Mouse (Mus musculus): ENCODE data around the gene Hpcal1. TPM values are rescaled to one million over a fixed set of nuclear protein-coding genes. Genes with fewer than 3 reads are reported as not detected.

Hpcal1 gene
- polyA plus RNA-seq (2014; fragmentation: Nextera tagmentation; extraction: Ambion mirVana), result 57.1 and 57.7 TPM in 2 replicates

DNA sequence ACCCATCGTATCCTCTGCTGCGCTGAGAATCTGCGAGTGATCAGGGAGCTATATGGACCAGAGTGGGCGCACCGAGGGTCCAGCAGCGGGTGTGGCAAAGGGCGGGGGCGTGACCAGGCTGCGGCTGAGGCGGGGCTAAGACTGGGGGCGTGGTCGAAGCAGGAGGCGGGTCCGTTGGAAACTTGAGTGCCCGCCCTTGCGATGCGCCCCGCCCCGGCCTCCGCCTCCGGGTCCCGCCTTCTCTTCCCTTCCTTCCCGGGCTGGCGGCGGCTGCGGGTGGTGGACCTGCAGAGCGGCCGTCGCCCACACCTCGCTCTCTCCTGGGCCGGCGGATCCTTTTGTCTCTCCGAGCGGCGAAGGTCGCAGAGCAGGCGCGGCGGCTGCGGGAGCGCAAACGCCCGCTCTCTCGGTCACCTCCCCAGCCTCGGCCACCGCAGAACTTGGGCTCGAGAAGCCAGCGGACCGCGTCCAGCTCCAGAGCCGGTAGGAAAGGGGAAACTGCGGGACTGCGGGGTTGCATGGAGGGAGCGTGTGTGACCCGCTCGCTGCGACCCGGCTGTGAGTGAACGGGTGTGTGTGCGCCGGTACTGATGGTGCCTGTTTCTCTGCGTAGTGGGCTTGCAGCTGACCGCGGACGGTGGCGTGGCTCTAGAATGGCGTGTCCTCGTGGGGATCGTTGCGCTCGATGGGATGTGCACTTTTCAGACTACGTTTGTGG is at the start of gene Hpcal1:
Hpcal1 (plus strand) TSS at position 293 of the 718 bp plus-strand sequence.
- H3K27me3 ChIP-seq (replicated peaks; ENCODE audit: control insufficient read depth, insufficient read depth, low read length), result no peaks in the 10 kb centered on the region
- H3K9me3 ChIP-seq (ENCODE audit: control insufficient read depth, low read length), result no peaks in the 10 kb centered on the region
- peak within 1 kb of the TSS; percentile 82 for H3K4me3 ChIP-seq (ENCODE audit: low read depth, low read length)
- peak within 1 kb of the TSS; percentile 94 for H3K4me2 ChIP-seq (ENCODE audit: low read depth, low read length)
- DNase-seq (ENCODE audit: low spot score), result peak; percentile 94
- ATAC-seq (ENCODE audit: low read depth), result peak; percentile 90
- H3K9ac ChIP-seq (ENCODE audit: low read depth, low read length), result peak within 1 kb of the TSS; percentile 81
- under 1% methylated on average over 32 of the region's 72 CpGs for WGBS
- H3K4me1 ChIP-seq (ENCODE audit: control insufficient read depth, insufficient read depth, low read length), result peaks cover 34% of the 10 kb centered on the region
- H3K27ac ChIP-seq (replicated peaks; ENCODE audit: low read depth, low read length), result peak within 1 kb of the TSS; percentile 76
- H3K36me3 ChIP-seq (ENCODE audit: control insufficient read depth, insufficient read depth, low read length), result no peaks in the 10 kb centered on the region

DNA sequence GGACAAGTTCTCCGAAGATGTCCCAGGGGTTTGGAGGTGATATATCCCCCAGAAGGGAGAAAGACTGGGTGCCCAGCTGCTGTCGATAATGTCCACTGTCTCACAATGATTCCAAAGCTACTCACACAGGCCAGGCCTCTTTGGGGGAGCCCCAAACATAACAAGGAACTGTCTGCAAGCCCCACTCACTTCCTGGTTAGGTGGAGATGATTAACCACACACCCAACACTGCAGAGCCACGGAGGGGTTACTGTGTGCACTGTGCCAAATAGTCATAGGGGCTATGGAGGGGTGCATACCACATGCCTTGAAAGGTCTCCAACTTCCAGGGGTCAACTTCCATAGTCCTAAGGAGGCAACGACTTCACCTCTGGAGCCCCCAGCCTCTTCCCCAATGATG is 49.4 kb upstream of the Hpcal1 start:
- WGBS, result 80% methylated on average over 4 of the region's 4 CpGs
- Histone ChIP-seq H3K4me2 (ENCODE audit: low read depth, low read length) (no peak overlapping the region), H3K4me1 (ENCODE audit: control insufficient read depth, insufficient read depth, low read length) (no peaks in the 10 kb centered on the region)

DNA sequence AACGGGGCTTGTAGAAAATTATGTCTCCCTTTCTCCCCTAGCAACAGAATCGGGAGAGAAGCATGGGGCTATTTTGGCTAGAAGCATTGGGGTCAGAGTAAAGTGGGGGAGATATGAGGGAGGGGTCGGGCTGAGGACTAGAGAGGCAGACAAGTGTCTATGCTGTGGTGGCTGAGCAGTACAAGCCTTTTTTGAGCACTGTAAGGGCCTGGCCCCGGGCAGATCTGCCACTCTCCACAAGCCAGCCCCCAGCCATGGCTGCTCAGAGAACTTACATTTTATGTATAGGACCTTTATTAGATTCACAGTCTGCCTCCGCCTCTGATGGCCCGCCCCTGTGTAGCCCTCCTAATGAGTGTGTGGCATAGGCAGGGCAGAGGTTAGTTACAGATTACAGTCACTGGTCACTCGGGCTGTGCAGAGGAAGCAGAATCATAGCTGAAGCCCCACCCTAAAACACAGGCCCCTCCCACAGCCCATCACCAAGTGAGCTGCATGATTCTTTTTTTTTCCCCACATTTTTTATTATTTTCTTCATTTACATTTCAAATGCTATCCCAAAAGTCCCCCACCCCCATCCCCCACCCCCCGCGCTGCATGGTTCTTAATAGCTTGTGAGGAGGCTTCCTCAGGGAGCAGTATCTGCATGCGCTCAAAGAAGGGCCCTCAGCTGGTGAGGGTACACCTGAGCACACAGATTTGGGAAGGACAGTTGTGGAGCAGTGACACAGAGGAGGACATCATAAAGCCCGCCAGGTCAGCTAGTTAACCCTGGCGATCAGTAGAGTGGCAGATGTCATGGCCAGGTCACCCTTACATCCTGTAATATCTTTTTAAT is 46.1 kb upstream of the Hpcal1 start:
- Histone ChIP-seq H3K36me3 (ENCODE audit: control insufficient read depth, insufficient read depth, low read length) (no peaks in the 10 kb centered on the region), H3K27me3 (replicated peaks; ENCODE audit: control insufficient read depth, insufficient read depth, low read length) (no peaks in the 10 kb centered on the region), H3K27ac (replicated peaks; ENCODE audit: low read depth, low read length) (no peak overlapping the region), H3K9me3 (ENCODE audit: control insufficient read depth, low read length) (no peaks in the 10 kb centered on the region), H3K4me3 (ENCODE audit: low read depth, low read length) (no peak overlapping the region), H3K4me2 (ENCODE audit: low read depth, low read length) (no peak overlapping the region), H3K4me1 (ENCODE audit: control insufficient read depth, insufficient read depth, low read length) (no peaks in the 10 kb centered on the region), H3K9ac (ENCODE audit: low read depth, low read length) (no peak overlapping the region)
- ATAC-seq (ENCODE audit: low read depth) (no peak; the same call in 1 of the 2 replicates), DNase-seq (ENCODE audit: low spot score) (no peak)
- WGBS, result 76% methylated on average over 12 of the region's 12 CpGs

More for the DNA sequence above, 49.4 kb upstream of the Hpcal1 start:
- H3K36me3 ChIP-seq (ENCODE audit: control insufficient read depth, insufficient read depth, low read length), result no peaks in the 10 kb centered on the region
- no peak for DNase-seq (ENCODE audit: low spot score)
- ATAC-seq (ENCODE audit: low read depth), result no peak
- H3K27ac ChIP-seq (replicated peaks; ENCODE audit: low read depth, low read length), result no peak overlapping the region
- no peaks in the 10 kb centered on the region for H3K27me3 ChIP-seq (replicated peaks; ENCODE audit: control insufficient read depth, insufficient read depth, low read length)
- no peak overlapping the region for H3K4me3 ChIP-seq (ENCODE audit: low read depth, low read length)
- H3K9me3 ChIP-seq (ENCODE audit: control insufficient read depth, low read length), result no peaks in the 10 kb centered on the region
- no peak overlapping the region for H3K9ac ChIP-seq (ENCODE audit: low read depth, low read length)

DNA sequence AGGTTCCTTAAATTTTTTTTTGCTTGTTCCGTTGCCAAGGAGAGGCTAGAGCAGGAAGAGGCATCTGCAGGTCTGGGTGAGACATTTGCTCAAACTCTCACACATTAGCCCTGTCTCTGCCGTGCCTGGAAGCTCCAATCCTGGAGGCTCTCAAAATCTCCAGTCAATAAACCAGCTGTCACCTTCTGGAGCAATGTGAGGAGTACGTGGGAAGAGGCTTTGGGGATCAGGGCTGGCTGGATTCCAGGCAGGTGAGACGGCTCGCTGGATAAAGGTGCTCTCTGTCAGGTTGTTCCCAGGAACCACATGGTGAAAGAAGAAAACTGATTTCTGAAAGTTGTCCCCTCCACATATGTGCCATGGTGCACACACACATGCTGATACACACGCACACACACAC is 44.2 kb upstream of the Hpcal1 start:
- no peak overlapping the region for H3K4me2 ChIP-seq (ENCODE audit: low read depth, low read length)
- no peaks in the 10 kb centered on the region for H3K36me3 ChIP-seq (ENCODE audit: control insufficient read depth, insufficient read depth, low read length)
- ATAC-seq (ENCODE audit: low read depth), result no peak
- H3K27me3 ChIP-seq (replicated peaks; ENCODE audit: control insufficient read depth, insufficient read depth, low read length), result no peaks in the 10 kb centered on the region
- no peak overlapping the region for H3K9ac ChIP-seq (ENCODE audit: low read depth, low read length)
- DNase-seq (ENCODE audit: low spot score), result no peak
- WGBS, result 57% methylated on average over 6 of the region's 6 CpGs
- H3K9me3 ChIP-seq (ENCODE audit: control insufficient read depth, low read length), result no peaks in the 10 kb centered on the region
- no peaks in the 10 kb centered on the region for H3K4me1 ChIP-seq (ENCODE audit: control insufficient read depth, insufficient read depth, low read length)
- no peak overlapping the region for H3K4me3 ChIP-seq (ENCODE audit: low read depth, low read length)
- H3K27ac ChIP-seq (replicated peaks; ENCODE audit: low read depth, low read length), result no peak overlapping the region

DNA sequence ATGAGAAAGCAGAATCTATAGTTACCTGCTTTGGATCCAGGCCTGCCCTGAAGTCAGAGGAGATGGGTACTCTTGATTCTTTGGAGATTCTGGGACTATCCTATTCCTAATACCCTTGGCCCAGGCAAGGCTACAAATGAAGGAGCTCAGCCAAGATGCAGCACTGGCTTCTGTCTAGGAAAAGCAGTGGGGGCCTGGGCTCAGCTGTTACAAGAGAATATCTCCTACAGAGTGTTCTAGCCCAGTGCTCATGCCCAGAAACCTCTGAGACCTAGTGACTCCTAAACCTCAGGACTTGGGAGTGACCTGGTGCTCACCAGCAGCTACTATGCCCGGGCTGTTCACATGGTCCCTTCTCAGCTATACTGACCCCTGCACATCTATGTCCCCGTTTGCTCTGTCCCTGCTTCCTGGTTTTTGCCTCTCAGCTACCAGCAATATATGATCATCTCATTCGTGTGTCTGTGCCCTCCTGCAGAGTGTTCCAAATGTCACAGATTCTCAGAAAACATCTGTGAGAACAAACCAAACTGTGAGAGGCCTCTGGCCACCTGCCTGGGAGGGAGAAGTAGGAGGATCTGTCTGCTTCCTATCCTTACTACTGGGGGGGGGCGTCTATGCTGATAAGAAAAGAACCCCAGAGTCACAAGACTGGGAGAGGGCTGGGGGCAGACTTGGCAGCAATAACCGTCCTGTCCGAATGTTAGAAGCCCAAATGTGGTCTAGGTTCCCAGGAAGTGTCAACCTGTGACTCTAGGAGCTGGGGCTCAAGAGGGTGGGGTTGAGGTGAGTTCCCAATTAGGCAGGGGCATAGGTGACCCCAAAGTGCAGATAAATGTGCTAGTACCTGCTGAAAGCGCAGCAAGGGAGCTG is 39.2 kb upstream of the Hpcal1 start:
- H3K27ac ChIP-seq (replicated peaks; ENCODE audit: low read depth, low read length), result no peak overlapping the region
- 70% methylated on average over 7 of the region's 7 CpGs for WGBS
- DNase-seq (ENCODE audit: low spot score), result no peak
- H3K36me3 ChIP-seq (ENCODE audit: control insufficient read depth, insufficient read depth, low read length), result no peaks in the 10 kb centered on the region
- 0 out of 2 replicates have a peak, but pooled peaks cover 3% of the 10 kb centered on the region for H3K9me3 ChIP-seq (ENCODE audit: control insufficient read depth, low read length)
- no peak overlapping the region for H3K9ac ChIP-seq (ENCODE audit: low read depth, low read length)
- no peak overlapping the region for H3K4me2 ChIP-seq (ENCODE audit: low read depth, low read length)
- no peak overlapping the region for H3K4me3 ChIP-seq (ENCODE audit: low read depth, low read length)
- no peaks in the 10 kb centered on the region for H3K27me3 ChIP-seq (replicated peaks; ENCODE audit: control insufficient read depth, insufficient read depth, low read length)
- ATAC-seq (ENCODE audit: low read depth), result no peak
- no peaks in the 10 kb centered on the region for H3K4me1 ChIP-seq (ENCODE audit: control insufficient read depth, insufficient read depth, low read length)

DNA sequence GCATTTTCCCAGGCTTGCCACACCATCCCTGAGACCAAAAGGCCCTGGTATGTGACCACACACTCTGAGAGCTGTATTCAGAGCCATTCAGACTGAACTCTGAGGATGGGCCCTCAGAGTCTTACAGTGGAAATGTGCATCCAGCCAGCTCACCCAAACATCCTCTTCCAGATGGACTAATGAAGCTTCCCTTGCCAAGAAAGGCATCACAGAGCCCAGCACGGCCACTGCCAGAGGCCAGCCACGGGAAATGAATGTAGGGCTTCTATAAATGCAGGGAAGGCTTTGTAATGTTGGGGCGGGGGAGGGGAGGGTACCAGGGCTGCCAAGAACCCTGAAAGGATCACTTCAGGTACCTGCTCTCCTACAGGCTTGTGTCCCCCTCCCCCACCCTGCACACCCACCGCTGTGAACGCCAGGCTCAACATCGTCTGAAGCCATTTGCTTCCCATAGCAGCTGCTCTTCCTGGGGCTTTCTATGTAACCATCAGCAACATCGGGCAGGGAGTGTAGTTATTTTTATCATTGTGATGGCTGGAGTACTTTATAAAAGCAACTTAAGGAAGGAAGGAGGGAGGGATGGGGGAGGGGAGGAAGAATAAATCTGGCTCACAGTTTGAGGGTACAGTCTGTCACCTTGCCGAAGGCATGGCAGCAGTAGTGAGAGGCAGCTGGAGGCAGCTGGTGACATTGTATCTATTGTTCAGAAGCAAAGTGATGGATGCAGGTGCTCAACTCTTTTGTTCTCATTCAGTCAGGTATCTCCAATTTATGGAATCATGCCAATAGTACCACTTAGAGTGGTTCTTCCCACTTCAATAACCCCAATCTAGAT is 38.2 kb upstream of the Hpcal1 start:
- Histone ChIP-seq H3K4me2 (ENCODE audit: low read depth, low read length) (no peak overlapping the region), H3K27me3 (replicated peaks; ENCODE audit: control insufficient read depth, insufficient read depth, low read length) (no peaks in the 10 kb centered on the region), H3K9ac (ENCODE audit: low read depth, low read length) (no peak overlapping the region), H3K36me3 (ENCODE audit: control insufficient read depth, insufficient read depth, low read length) (no peaks in the 10 kb centered on the region), H3K4me3 (ENCODE audit: low read depth, low read length) (no peak overlapping the region), H3K4me1 (ENCODE audit: control insufficient read depth, insufficient read depth, low read length) (no peaks in the 10 kb centered on the region), H3K9me3 (ENCODE audit: control insufficient read depth, low read length) (0 out of 2 replicates have a peak, but pooled peaks cover 6% of the 10 kb centered on the region), H3K27ac (replicated peaks; ENCODE audit: low read depth, low read length) (no peak overlapping the region)
- WGBS, result 48% methylated on average over 8 of the region's 8 CpGs
- no peak for ATAC-seq (ENCODE audit: low read depth)
- no peak for DNase-seq (ENCODE audit: low spot score)

DNA sequence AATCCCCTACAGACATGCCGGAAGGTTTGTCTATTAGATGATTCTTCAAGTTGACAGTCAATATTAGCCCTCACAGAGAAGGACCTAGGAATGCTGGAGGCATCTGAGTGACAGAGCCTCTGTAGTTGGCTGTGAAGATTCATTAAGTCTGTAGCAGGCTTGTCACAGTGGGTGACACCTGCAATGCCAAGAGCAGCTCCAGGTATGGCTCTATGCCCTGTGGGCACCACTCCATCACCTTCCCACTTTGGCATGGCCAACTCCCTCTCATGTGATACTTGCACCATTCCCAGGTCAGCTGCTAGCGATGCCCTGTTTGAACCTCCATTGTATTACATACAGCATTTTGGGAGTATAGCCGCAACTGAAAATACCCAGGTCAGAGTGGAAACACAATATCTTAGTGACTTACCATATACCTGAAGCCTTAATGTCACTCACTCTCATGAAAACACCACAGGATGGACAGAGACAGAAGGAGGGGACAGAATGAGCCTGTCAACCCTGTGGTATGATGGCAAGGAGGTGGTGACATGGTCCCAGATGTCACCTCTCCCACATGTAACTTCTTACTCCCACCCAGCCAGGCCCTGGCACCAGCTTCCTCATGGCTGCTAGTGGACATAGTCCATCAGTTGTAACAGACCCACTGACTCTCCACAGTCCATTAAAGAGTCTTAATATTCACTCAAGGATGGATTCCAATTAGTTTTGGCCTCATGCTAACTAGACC is 37.4 kb upstream of the Hpcal1 start:
- no peak for DNase-seq (ENCODE audit: low spot score)
- Histone ChIP-seq H3K36me3 (ENCODE audit: control insufficient read depth, insufficient read depth, low read length) (no peaks in the 10 kb centered on the region), H3K4me3 (ENCODE audit: low read depth, low read length) (no peak overlapping the region), H3K4me2 (ENCODE audit: low read depth, low read length) (no peak overlapping the region), H3K9me3 (ENCODE audit: control insufficient read depth, low read length) (0 out of 2 replicates have a peak, but pooled peaks cover 6% of the 10 kb centered on the region), H3K4me1 (ENCODE audit: control insufficient read depth, insufficient read depth, low read length) (no peaks in the 10 kb centered on the region), H3K27ac (replicated peaks; ENCODE audit: low read depth, low read length) (no peak overlapping the region), H3K9ac (ENCODE audit: low read depth, low read length) (no peak overlapping the region), H3K27me3 (replicated peaks; ENCODE audit: control insufficient read depth, insufficient read depth, low read length) (no peaks in the 10 kb centered on the region)
- ATAC-seq (ENCODE audit: low read depth), result no peak
- WGBS, result 93% methylated on average over 3 of the region's 3 CpGs

All from embryonic facial prominence, embryonic 14.5 days (tissue).